Mouse (Mus musculus) thymus, adult 2 months (tissue): Measurements from ENCODE around the gene Neu2. TPM values are rescaled to one million over a fixed set of nuclear protein-coding genes. Genes with fewer than 3 reads are reported as not detected.

Experiments used
- DNase-seq: peaks from one replicate; pipeline ENCODE4 v3.0.0; 2021
- H3K27ac ChIP-seq: fragments of 200-500 bp; 2 replicates; pipeline ENCODE4 v1.5.1; 2012; ENCODE audit warnings: low read length, control low read depth; ENCODE audit not compliant: control insufficient read depth, insufficient read depth
- H3K27me3 ChIP-seq: fragments of 200-500 bp; 2 replicates; pipeline ENCODE4 v1.6.1; 2012; ENCODE audit warnings: mild to moderate bottlenecking, low read length, moderate library complexity, mixed read lengths; ENCODE audit not compliant: control insufficient read depth, insufficient read depth
- H3K36me3 ChIP-seq: fragments of 200-500 bp; 2 replicates; pipeline ENCODE4 v1.6.1; 2012; ENCODE audit warnings: mild to moderate bottlenecking, low read length, moderate library complexity; ENCODE audit not compliant: control insufficient read depth, insufficient read depth
- H3K4me1 ChIP-seq: fragments of 200-500 bp; replicated peaks from 2 replicates; pipeline ENCODE4 v1.6.1; 2012; ENCODE audit warnings: low read length; ENCODE audit not compliant: control insufficient read depth, insufficient read depth
- H3K4me3 ChIP-seq: fragments of 200-500 bp; 2 replicates; pipeline ENCODE4 v1.5.1; 2012; ENCODE audit warnings: mild to moderate bottlenecking, low read length, control low read depth, moderate library complexity; ENCODE audit not compliant: control insufficient read depth, insufficient read depth
- CTCF ChIP-seq: fragments of 200-500 bp; IDR thresholded peaks from 2 replicates; pipeline ENCODE4 v1.5.1; 2012; ENCODE audit warnings: mild to moderate bottlenecking, control low read depth, low read length, moderate library complexity, borderline replicate concordance; ENCODE audit not compliant: control insufficient read depth, poor library complexity, insufficient read depth; ENCODE audit errors: extremely low read depth
- POLR2A ChIP-seq: fragments of 200-500 bp; IDR thresholded peaks from 2 replicates; pipeline ENCODE4 v1.6.1; 2012; ENCODE audit warnings: mild to moderate bottlenecking, low read length, control low read depth, moderate library complexity; ENCODE audit not compliant: control insufficient read depth, poor library complexity, insufficient read depth; ENCODE audit errors: extremely low read depth
- WGBS: fragments of 180-500 bp; shearing (Covaris S2); methylation state at CpG from one replicate; pipeline ENCODE4 v1.1.7; 2018; 5-methylcytosine and 5-hydroxymethylcytosine counted together
- polyA plus RNA-seq: library from polyadenylated mRNA; depleted of rRNA; stranded (reverse); fragments of >200 nt; gene quantifications from 2 replicates; pipeline ENCODE4 v1.2.3, GENCODE M21; 2012

The Neu2 gene
- polyA plus RNA-seq, 1 experiment, result 6.9 TPM

- Histone ChIP-seq H3K27ac (no peak overlapping the region; the same call in 1 of the 2 replicates), H3K27me3 (no peaks in the 10 kb centered on the region), H3K4me1 (peaks cover 37% of the 10 kb centered on the region), H3K4me3 (no peak overlapping the region), H3K36me3 (no peaks in the 10 kb centered on the region)
- DNase-seq, result no peak
- TF ChIP-seq CTCF (no peak), POLR2A (no peak)
- WGBS, result 71% methylated on average over 6 of the region's 6 CpGs
These were observed 115.8 kb downstream of the Neu2 start for GRCm38 (mm10) chr1:87625254-87626025.

GRCm38 (mm10) chr1:87626344-87626743 is 116.7 kb downstream of the Neu2 start:
- DNase-seq, result peak; percentile 75
- no peaks in the 10 kb centered on the region for H3K27me3 ChIP-seq
- peaks cover 30% of the 10 kb centered on the region for H3K4me1 ChIP-seq
- TF ChIP-seq POLR2A, result no peak
- TF ChIP-seq CTCF, result no peak
- WGBS, result 4% methylated on average over 2 of the region's 2 CpGs
- H3K27ac ChIP-seq, result peak overlapping the region; percentile 14; the same call in 1 of the 2 replicates
- no peak overlapping the region for H3K4me3 ChIP-seq
- H3K36me3 ChIP-seq, result no peaks in the 10 kb centered on the region

- 90% methylated on average over 2 of the region's 2 CpGs for WGBS
- no peaks in the 10 kb centered on the region for H3K27me3 ChIP-seq
- no peak overlapping the region for H3K4me3 ChIP-seq
These were observed 118.4 kb downstream of the Neu2 start for GRCm38 (mm10) chr1:87628085-87628484.

GRCm38 (mm10) chr1:87631584-87631983 is 121.9 kb downstream of the Neu2 start:
- no peak overlapping the region for H3K27ac ChIP-seq
- DNase-seq, result no peak
- peaks cover 6% of the 10 kb centered on the region for H3K36me3 ChIP-seq
- WGBS, result 86% methylated on average over 10 of the region's 10 CpGs
- no peaks in the 10 kb centered on the region for H3K27me3 ChIP-seq
- H3K4me1 ChIP-seq, result peaks cover 22% of the 10 kb centered on the region
- H3K4me3 ChIP-seq, result no peak overlapping the region
- TF ChIP-seq CTCF (no peak), POLR2A (no peak)

More at GRCm38 (mm10) chr1:87628085-87628484, 118.4 kb downstream of the Neu2 start:
- H3K4me1 ChIP-seq, result peaks cover 22% of the 10 kb centered on the region
- no peak for TF ChIP-seq POLR2A
- TF ChIP-seq CTCF, result no peak
- no peaks in the 10 kb centered on the region for H3K36me3 ChIP-seq
- H3K27ac ChIP-seq, result no peak overlapping the region
- no peak for DNase-seq

- no peak for TF ChIP-seq CTCF
- TF ChIP-seq POLR2A, result no peak
- Histone ChIP-seq H3K27ac (no peak overlapping the region), H3K36me3 (peaks cover 6% of the 10 kb centered on the region), H3K4me1 (peaks cover 21% of the 10 kb centered on the region), H3K4me3 (no peak overlapping the region), H3K27me3 (no peaks in the 10 kb centered on the region)
- DNase-seq, result no peak
- 41% methylated on average over 6 of the region's 6 CpGs for whole genome bisulfite sequencing
These were observed 122.5 kb downstream of the Neu2 start for GRCm38 (mm10) chr1:87632163-87632562.

- TF ChIP-seq CTCF (no peak), POLR2A (no peak)
- Histone ChIP-seq H3K36me3 (peaks cover 8% of the 10 kb centered on the region), H3K4me3 (no peak overlapping the region), H3K27me3 (no peaks in the 10 kb centered on the region), H3K4me1 (peaks cover 38% of the 10 kb centered on the region), H3K27ac (no peak overlapping the region)
- 12% methylated on average over 12 of the region's 12 CpGs for WGBS
- DNase-seq, result no peak
These were observed 127.0 kb downstream of the Neu2 start for GRCm38 (mm10) chr1:87636716-87637117.
